Mouse (Mus musculus) heart, postnatal 14 days (tissue): ENCODE results near the gene Rbm44. TPM values are rescaled to one million over a fixed set of nuclear protein-coding genes. Genes with fewer than 3 reads are reported as not detected.

Experiments used
- DNase-seq, 2 experiments: peaks; one replicate each; pipeline ENCODE4 v3.0.0; 2021 to 2022
- intact Hi-C: fragments of 180-260 bp; cut with DNase I; formaldehyde crosslinking; loops from one replicate; pipeline ENCODE4 v1.15.1; 2025
- total RNA-seq, 2 experiments: library from RNA; stranded (reverse); gene quantifications; 2 replicates each; pipeline ENCODE4 v1.2.3; 2021

The Rbm44 gene
- total RNA-seq, 2 experiments from 2014 or later, result 0.10 to 0.12 TPM

DNA sequence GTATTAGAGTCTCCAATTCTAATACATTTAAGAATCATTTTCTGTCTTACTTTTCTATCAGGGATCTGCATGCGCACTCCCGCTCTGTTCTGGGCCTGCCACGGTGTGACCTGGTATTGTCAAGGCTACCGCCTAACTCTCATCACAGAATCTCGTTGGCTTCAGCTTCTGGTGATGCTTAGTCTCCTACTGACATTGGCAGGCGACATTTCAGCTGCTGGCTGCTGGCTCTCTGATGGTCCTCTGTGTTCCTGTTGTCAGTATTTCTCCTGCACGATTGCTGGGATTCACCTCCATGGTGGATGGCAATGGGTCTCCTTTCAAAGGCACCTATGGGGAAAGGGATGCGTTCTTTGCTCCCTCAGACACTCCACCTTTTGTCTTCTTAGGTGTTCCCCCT, 61.4 kb downstream of the Rbm44 start:
- intact Hi-C loops, result no loop called here
- DNase-seq, result no peak

DNA sequence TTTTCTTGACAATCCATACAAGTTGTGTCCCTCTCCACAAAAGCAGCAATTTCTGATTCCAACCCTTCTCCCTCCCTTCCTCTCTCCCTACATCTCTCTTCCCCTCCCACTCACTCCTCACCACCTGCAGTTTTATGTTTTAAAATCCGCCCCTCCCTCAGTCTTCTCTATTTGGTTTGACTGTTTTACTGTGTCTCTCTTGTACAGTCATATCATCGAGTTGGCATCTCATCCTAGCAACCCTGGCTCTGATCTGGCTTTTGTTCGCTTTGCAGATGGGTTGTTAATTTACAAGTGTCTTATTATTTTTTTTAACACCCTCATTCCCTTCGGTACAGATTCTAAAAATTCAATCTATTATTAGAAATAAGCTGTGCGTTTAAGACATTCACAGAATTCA, 62.0 kb downstream of the Rbm44 start:
- intact Hi-C loops, result no loop called here
- DNase-seq, result no peak

DNA sequence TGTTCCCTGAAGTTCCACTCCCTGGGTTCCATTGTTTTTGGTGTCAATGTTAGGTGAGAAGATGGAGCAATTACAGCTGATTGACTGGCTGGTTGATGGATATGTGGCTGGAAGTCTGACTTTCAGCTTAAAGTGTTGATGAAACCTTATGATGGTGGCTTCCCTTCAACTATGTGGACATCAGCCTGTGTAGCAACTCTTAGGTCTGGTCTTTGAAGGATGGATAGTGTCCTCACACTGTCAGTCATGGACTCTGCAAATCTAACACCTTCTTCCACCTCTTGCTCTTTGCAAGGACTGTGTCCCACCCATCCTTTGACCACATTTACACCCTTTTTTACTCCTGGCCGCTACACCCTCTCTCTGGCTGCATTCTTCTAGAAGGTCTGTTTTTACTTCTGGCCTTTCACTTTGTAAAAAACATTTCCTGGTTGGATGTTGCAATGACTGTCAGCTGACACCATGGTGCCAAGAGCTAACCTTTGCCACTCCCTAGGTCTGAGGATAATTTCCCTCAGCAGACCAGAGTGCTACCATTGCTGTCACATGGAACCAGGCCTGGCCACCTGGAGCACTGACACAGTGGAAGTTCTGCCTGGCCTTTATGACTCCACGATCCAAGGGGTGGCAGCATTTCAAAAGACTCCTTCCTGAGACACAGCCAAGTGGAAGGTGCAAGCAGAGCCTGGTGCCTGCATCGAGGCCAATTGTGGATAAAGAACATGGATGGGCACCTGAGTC, 62.6 kb downstream of the Rbm44 start:
- no peak for DNase-seq
- intact Hi-C loops, result no loop called here

DNA sequence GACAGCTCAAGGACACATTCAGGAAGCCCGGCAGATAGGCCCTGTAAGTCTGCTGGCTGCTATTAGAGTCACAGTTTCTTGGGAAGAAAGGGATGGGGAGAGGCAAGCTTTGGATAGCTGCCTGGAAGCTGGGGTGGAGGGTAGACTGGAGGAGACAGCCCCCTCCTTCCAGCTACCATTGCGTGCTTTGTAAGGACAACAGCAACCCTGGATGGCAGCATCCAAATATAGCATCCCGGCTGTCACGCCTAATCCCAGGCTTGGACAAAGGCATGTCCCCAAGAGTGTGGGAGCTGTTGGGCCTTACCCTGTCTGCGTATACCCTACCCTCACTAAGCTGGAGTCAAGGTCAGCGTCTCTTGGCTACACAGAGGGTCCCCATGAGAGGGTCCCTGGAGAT, 64.5 kb downstream of the Rbm44 start:
- peak; percentile 47 to 59 for DNase-seq
- intact Hi-C loops, result no loop called here

DNA sequence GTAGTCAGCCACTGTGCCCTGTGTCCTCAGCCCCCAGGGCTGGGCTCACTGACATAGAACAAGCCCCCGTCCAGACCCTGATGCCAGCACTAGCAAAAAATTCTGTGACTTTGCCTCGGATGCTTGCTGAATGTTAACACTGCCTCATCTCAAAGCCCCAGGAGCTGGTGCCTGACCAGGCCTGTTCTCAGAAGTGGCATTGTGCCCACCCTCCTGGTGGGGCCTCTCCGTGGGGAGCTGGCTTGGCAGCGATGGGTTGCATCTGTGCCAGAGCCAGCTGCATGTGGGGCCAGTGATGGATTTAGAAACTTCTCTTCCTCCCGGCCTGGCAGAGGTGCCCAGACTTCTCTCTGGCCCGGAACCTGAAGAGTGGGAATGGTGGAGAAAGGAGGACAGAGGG, 64.9 kb downstream of the Rbm44 start:
- intact Hi-C loops, result no loop called here

DNA sequence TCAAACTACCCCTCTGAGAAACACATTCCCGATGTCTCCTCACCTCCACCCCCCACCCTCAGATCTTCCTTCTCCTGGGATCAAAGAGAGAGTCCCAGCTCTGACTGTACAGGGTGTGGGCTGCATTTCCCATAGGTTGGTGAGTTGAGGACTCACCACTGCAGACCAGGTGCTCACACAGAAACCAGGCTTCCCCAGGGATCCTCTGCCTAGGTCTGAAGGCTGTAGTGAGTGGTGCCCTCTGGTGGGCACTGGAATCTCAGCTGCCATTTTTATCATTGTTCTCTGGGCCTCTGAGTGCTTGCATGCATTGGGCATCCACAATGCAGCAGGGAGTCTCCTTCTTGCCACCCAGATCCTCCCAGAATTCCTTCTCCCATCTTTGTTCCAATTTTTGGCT, 66.2 kb downstream of the Rbm44 start:
- DNase-seq, result peak; percentile 55 to 73
- intact Hi-C loops, result loop anchor here (1.0 kb wide), 1 partner anchor 31 kb away; no protein-coding TSS in a partner anchor

More for the DNA sequence above, 64.9 kb downstream of the Rbm44 start:
- DNase-seq, result peak; percentile 78 to 86

DNA sequence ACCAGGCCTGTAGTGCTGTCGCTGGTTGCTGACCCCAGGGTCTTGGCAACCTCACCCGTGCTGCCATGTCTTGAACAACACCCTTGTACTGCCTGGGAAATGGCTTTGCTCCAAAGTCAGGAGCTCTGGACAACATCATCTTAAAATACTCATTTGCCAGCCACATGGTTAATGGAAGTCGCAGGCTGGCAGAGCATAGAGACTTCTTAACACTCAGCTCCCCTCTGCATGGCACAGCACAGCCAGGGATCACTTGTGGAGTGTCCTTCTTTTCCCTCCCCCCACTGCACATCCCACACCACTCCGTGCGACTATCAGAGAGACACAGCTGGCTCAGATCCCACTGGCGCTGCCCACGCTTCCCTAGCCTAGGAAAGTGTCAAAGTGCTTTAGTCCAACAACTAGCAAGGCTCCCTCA, 66.7 kb downstream of the Rbm44 start:
- DNase-seq, result peak; percentile 31 to 62
- intact Hi-C loops, result loop anchor here (1.0 kb wide), 1 partner anchor 31 kb away; no protein-coding TSS in a partner anchor

DNA sequence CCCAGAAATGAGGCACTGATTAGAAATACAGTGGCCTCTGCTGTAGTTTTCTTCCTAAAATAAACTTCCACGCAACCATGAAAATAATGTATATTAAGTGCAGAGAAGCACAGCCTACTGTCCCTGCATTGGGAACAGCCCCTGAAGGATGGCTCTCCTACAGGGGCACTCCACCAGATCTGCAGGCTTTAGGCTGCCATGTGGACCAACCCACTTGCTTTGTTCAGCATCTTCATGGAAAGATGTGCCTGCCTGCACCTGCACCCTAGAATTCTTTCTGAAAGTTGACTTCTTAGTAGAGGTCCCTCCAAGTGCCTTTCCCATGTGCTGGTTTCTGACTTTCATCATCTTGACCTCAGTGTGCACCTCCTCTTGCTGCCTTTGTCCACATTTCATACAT, 70.4 kb downstream of the Rbm44 start:
- intact Hi-C loops, result no loop called here

DNA sequence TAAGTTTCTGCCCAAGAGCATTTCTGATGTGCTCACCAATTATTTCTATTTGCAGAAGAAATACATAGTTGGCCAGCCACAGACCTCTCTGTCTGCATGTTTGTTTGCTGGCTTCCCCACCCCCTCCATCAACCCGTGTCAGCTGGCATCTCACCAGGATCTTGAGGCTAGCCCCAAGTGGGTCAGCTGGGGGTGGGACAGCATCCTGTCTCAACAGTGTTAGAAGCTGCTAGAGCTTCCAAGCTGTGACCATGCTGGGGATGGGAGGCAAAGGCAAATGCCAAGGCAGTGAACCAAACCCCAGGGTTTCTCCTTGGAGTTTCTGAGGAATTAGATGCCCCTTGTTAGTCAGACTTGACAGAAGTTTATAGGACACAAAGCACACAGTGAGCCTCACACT, 71.1 kb downstream of the Rbm44 start:
- intact Hi-C loops, result no loop called here
- DNase-seq, result peak in 1 of 2 experiments; percentile 40

More for the DNA sequence above, 70.4 kb downstream of the Rbm44 start:
- DNase-seq, result no peak

DNA sequence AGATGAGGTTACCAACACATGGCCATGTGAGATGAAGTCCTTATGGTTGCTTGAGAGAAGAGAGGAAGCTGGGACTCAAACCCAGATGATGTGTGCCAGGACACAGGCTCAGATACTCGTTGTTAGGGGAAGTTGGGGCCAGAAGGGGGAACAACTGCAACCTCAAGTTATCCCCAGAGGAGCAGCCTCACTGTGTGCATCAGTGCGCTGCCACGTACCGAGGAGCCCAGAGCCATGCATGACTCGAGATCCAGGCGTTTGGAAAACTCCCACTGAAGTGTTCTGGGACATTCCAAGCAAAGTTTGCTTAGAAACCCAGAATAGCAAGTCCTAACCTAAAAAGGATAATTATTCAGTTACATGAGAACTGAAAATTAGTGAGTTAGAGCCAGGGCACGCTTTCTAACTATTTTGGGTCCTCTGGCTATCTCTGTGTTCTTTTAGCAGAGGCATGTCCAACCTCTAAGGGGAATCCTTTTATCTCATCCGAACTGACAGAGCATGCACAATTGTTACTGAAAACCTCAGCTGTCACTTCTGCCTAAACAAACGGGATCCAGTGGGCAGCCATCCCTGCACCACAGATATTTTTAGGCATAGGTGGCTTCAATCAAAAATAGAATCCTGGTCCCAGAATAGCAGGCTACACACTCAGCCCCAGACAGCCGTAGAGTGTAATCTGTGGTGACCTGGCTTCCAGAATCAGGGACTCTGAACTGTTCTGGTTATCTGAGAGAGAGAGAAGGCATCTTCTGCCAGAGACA, 71.8 kb downstream of the Rbm44 start:
- DNase-seq, result peak; percentile 30 to 48
- intact Hi-C loops, result no loop called here

DNA sequence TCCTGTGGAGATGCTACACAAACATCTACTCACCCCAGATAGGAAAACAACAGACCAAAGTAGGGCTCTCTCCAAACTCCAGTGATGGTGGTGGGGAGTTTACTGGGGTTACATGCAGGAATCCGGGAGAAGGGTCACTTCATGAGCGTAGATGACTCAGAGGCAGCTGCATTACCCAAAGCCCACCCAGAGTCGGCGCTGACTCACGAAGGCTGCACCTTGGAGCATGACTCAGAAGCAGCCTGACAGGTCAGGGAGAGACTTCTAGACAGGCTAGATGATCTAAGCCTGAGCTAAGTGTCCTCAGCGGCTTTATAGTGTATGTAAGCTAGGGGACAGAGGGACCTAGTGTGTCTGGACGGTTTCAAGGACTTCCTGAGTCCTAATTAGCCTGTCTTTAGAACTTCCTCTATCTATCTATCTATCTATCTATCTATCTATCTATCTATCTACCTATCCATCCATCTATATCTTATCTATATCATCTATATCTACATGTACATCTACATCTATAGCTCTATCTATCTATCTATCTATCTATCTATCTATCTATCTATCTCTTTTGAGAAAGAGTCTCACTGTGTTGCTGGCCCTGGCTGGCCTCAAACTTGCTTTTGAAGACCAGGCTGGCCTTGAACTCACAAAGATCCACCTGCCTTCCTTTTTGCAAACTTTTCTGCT, 74.9 kb downstream of the Rbm44 start:
- DNase-seq, result no peak
- intact Hi-C loops, result no loop called here

DNA sequence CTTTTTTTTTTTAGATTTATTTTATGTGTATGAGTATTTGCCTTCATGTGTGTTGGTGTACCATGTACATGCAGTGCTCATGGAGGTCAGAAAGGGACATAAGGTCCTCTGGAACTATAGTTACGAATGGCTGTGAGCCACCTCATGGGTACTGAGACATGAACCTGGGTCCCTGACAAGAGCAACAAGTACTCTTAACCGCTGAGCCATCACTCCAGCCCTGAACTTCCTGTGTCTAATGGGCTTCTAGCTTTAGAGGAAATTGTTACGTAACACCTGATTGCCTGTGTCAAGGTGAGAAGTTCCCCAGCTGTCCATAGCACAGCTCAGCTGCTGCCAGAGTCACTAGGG, 75.4 kb downstream of the Rbm44 start:
- no peak for DNase-seq
- intact Hi-C loops, result no loop called here

Other genes with a start within 250 kb of the Rbm44 start
- gene Mlph, start 230.0 kb upstream of the Rbm44 start, total RNA-seq, result under 1 TPM; 0.41 to 0.86 TPM
- gene Prlh, start 192.0 kb upstream of the Rbm44 start, total RNA-seq, result not detected
- 1 to 10 TPM; 2.5 to 3.1 TPM for gene Rab17, start 175.4 kb upstream of the Rbm44 start, total RNA-seq
- gene Lrrfip1, start 146.4 kb upstream of the Rbm44 start, total RNA-seq, result 100 to 1,000 TPM; 101 to 109 TPM
- gene Ramp1, start 34.7 kb downstream of the Rbm44 start, total RNA-seq, result 10 to 100 TPM; 10.5 to 13.6 TPM
- 10 to 100 TPM; 50.2 to 56.7 TPM for gene Ube2f, start 105.2 kb downstream of the Rbm44 start, total RNA-seq
- 10 to 100 TPM; 11.4 to 15.6 TPM for gene Scly, start 153.2 kb downstream of the Rbm44 start, total RNA-seq
- not detected for gene Espnl, start 177.0 kb downstream of the Rbm44 start, total RNA-seq
- 10 to 100 TPM; 43.9 to 47.6 TPM for gene Klhl30, start 205.9 kb downstream of the Rbm44 start, total RNA-seq
- under 1 TPM; 0.15 to 0.41 TPM for gene Erfe, start 221.3 kb downstream of the Rbm44 start, total RNA-seq